Mouse (Mus musculus): ENCODE results near the gene B2m.
"Not testable (repeated sequence)": the region's sequence is repeated elsewhere in the genome, so short reads cannot be mapped to it uniquely, and the experiment has no call there.

The B2m gene

DNA sequence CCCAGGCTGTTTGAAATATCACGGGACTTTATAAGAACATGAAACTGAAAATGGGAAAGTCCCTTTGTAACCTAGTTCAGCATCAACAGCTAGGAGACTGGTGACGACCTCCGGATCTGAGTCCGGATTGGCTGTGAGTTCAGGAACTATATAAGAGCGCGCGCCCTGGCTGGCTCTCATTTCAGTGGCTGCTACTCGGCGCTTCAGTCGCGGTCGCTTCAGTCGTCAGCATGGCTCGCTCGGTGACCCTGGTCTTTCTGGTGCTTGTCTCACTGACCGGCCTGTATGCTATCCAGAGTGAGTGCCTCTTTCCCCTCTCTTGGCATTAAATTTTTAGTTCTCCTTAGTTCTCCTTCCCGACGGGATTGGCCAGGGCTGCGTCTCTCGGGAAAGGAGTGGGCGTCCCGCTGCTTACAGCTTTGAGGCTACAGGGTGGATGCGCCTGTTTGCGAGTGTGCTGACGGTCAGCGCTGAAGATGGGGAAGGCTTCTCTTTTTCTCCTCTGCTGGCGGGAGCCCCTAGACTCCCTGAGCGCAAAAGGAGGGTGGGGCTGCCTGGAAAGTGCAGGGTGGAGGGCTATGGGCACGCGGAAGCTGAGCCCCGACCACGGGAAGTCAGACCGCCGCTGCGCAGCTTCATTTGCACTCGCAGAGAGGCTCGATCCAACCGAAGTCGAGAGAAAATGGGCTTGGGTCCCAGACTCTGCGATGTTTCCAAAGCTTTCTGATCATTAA lies at the start of gene B2m:
B2m (plus strand) TSS at position 179 of the 734 bp plus-strand sequence.
- DNase-seq (ENCODE audit: low spot score in 2 of 2), result peak; percentile 94 to 97

GRCm38 (mm10) chr2:122097686-122098085 lies 49.8 kb upstream of the B2m start:
- DNase-seq (ENCODE audit: low spot score in 2 of 2), result not testable (repeated sequence)

GRCm38 (mm10) chr2:122102070-122102469 lies 45.4 kb upstream of the B2m start:
- peak in 1 of 2 experiments; percentile 39 for DNase-seq (ENCODE audit: low spot score in 2 of 2)

DNA sequence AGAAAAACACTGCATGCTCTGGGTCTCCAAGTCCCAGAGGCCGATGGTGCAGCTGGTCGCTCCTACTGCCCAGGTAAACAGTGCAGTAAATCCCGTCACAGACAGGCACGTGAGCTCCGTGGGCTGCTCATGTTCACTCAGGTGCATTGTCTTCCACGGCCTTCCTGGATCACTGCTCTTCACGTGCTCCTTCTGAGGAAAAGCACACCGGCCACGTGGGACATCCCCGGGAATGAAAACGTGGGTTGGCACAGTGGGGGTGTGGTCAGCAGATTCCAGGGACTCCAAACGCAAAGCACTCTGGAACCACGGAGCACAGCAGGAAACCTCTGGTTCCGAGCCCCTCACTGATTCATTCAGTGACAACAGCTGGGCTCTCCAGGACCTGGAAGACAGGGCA lies 39.4 kb upstream of the B2m start:
- no peak for DNase-seq (ENCODE audit: low spot score in 2 of 2)

DNA sequence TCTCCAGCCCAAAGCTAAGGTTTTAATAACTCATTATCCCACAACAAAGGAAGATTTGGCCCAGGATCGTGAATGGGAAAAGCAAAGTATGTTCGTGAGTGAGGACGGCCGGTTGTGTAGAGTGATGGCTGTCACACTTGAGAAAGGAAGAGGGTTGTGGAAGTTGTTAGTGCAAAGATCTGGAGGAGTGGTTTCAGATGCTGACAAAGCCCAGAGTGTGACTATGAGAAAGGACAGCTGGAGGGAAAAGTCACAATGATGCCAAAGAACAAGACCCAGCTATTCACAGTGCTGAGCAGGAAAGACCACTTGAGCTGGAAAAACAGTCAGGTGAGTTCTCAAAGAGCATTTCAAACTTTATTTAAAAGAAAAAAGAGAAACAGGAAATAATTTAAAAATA lies 37.8 kb upstream of the B2m start:
- DNase-seq (ENCODE audit: low spot score in 2 of 2), result no peak

DNA sequence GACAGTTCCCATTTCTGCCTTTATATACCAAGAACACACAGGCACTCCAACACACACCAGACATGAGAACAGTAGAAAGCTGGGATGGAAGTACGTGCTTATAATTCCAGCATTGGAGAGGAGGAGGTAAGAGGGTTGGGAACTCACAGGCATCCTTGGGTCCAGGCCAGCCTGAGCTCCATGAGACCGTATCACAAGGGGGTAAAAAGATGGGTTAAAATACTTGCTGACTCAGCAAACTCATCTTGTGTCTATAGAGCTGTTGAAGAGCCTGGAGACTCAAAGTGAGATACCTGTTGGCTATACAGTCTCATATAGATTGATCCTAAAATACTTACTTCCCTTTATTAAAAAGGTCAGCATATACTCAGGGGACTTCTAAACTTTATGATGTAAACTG lies 30.6 kb upstream of the B2m start:
- no peak for DNase-seq (ENCODE audit: low spot score in 2 of 2)

- DNase-seq (ENCODE audit: low spot score in 2 of 2), result peak; percentile 96 to 97
Observed at GRCm38 (mm10) chr2:122117961-122118958, 29.2 kb upstream of the B2m start, which contains the start of gene Spg11. Gene Spg11, minus strand, starts transcription at chr2:122118386.

- no peak for DNase-seq (ENCODE audit: low spot score in 2 of 2)
Observed at GRCm38 (mm10) chr2:122125680-122126572, 21.6 kb upstream of the B2m start.

- no peak for DNase-seq (ENCODE audit: low spot score in 2 of 2)
Observed at GRCm38 (mm10) chr2:122126765-122127347, 20.6 kb upstream of the B2m start.

DNA sequence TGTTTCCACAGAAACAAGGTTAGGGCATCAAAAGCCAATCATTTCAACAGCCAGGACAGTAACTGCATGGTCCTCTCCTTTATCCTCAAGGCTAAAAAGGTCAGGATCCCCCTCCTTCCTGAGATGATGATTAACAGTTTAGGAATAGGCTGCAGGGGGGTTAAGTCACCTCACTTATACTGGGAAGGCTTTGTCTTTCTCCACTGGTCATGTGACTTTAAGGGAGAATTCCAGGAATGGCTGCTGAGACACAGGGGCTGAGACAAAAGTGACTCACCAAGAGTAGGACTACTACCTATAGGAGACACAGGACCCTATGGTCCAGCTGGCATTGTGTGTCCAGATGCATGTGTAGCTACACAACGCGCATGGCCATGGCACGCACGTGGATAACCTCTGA lies 19.9 kb upstream of the B2m start:
- no peak for DNase-seq (ENCODE audit: low spot score in 2 of 2)

- DNase-seq (ENCODE audit: low spot score in 2 of 2), result no peak
Observed at GRCm38 (mm10) chr2:122132078-122132477, 15.4 kb upstream of the B2m start.

GRCm38 (mm10) chr2:122132618-122133017 lies 14.9 kb upstream of the B2m start:
- no peak for DNase-seq (ENCODE audit: low spot score in 2 of 2)

GRCm38 (mm10) chr2:122137839-122138465 lies 9.5 kb upstream of the B2m start:
- peak; percentile 69 to 73 for DNase-seq (ENCODE audit: low spot score in 2 of 2)

DNA sequence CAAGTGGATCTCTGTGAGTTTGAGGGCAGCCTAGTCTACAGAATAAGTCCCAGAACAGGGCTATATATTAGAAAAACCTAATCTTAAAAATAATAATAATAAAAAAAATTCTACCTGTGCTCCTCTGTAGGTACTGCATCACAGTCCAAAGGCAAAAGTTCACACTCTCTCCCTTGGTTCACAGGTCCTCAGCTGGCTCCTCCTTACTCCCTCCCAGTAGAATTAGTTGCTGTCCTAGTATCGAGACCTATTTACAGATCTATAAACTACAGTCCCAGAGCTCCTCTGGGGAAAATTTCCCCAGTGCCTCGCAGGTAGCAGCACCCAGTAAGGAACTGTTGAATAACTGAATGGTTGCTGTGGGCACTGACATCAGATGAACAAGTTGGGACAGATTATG lies 6.7 kb upstream of the B2m start:
- DNase-seq (ENCODE audit: low spot score in 2 of 2), result no peak

GRCm38 (mm10) chr2:122141332-122141967 lies 6.0 kb upstream of the B2m start:
- no peak for DNase-seq (ENCODE audit: low spot score in 2 of 2)

DNA sequence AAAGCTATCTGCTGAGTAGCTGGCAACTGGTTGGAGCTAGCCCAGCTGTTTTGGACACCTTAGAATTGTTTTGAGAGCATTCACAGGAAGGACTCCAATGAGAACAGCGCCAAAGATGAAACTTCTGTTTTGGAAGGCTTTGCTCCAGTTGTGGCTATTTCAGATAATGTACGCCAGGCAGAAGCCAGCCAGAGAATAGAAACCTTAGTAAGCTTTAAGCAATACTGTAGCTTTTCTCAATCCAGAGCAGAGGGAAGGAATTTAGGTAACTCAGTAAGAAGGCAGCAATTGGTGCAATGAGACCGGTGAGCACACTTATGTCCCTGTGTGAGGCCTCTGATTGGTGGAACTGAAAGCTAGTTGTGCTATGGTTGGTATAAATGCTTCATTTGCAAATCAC lies 4.4 kb upstream of the B2m start:
- DNase-seq (ENCODE audit: low spot score in 2 of 2), result no peak

GRCm38 (mm10) chr2:122145756-122146155 lies 1.7 kb upstream of the B2m start:
- DNase-seq (ENCODE audit: low spot score in 2 of 2), result no peak

DNA sequence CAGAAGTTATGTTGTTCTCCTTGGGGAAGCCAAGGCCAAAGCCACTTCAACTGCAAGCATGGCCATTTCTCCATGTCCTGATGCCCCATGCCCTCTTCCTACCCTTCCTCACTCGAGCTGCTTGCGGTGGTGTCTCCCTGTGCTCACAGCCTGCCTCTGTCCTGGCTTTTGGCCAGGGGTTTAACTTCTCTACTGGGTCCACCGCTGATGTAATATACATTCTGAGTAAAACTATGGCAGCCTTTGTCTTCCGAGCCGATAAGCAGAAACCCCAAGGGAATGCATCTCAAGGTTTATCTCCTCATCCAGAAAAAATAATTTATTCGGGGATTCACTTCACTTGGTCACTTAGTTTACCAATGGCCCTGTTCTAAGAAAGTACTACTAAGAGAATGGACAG lies 799 bp upstream of the B2m start:
- DNase-seq (ENCODE audit: low spot score in 2 of 2), result peak in 1 of 2 experiments; percentile 28

- peak; percentile 67 to 80 for DNase-seq (ENCODE audit: low spot score in 2 of 2)
Observed at GRCm38 (mm10) chr2:122148242-122148917, 894 bp downstream of the B2m start.

DNA sequence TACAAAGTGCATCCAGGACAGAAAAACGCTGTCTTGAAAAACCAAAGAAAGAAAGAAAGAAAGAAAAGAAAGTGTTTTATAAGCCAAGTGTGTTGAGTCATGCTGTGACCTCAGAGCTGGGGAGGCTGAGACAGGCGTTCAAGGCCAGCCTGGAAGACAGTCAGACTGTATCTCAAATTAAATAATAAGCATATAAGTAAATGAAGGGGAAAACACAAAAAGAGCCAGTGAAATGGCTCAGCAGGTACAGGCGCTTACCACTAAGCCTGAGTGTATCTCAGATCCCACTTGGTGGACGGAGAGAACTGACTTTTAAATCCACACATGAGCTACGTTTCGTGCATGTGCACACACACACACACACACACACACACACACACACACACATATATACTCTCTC lies 1.8 kb downstream of the B2m start:
- no peak for DNase-seq (ENCODE audit: low spot score in 2 of 2)
